Mouse (Mus musculus) Muller cell, postnatal 12 days (primary cell): Measurements from ENCODE around the gene Matn4.
A peak's percentile ranks its signal among the peaks of the same experiment; 100 is the strongest.

Source experiments
- DNase-seq: peaks from one replicate; pipeline ENCODE4 v3.0.0-alpha.2; 2015; ENCODE audit errors: inconsistent ontology term

Gene Matn4

DNA sequence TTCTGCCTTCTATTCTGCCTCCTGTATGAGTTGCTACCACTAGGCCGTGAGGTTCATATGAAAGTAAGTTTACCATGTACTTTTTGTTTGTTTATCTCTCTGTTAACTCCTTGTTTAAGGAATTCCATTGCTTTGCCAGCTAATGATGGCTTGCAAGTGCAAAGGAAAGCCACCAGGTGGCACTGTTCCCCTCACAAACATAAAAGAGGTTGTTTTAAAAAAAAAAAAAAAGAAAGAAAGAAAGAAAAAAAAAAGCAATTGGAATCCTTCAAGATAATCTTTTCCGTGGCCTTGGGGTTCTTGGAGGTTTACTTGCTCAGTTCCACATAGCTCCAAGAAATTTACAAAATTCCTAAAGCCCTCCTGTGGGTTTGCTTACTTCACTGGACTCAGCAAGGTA is 12.2 kb upstream of the Matn4 start:
- peak; percentile 58 for DNase-seq

DNA sequence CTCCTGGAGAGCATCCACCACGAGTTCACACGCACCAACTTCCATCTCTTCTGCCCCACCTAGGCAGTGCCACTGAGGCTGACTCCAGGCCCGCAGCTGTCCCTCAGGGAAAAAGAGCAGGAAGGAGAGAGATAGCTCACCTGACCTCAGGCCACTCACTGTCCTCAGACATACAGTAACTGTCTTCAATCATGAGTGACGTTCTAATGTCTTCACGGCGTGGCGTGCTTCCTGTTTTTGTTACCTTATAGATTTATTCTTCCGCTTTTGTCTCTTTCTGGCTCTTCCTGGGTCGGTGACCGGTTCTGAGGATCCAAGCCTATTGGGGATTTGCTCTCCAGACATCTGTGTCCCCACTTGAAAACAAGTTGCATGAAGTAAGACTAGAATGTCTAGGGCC is 9.6 kb upstream of the Matn4 start:
- DNase-seq, result no peak

DNA sequence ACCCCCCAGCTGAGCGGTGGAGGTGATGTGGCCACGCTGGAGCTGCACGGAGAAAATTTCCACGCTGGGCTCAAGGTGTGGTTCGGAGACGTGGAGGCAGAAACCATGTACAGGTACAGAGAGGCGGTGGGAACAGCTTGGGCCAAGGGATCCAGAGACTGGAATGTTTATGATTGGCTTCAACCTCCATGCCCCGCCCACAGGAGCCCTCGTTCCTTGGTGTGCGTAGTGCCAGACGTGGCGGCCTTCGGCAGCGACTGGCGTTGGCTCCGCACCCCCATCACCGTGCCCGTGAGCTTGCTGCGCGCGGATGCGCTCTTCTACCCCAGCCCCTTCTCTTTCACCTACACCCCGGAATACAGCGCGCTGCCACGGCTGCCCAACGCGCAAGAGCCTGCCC is 9.2 kb upstream of the Matn4 start:
- DNase-seq, result no peak

DNA sequence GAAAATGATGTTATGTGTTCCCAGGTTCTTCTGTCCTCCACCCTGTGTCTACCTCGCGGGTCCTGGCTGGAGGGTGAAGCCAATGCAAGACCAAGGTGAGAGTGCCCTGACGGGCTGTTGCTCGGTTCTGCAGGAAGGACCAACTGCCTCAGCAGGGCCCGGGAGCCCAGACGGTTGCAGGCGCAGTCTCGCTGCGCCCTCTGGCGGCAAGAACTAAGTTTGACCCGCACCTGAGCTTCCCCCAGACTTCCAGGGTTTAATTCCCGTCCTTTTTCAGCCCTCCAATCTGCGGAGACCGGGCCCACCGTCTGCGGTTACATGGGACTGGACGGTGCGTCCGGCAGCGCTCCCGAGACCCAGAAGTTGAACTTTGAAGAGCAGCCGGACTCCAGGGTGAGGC is 2.7 kb upstream of the Matn4 start:
- DNase-seq, result peak; percentile 63

- no peak for DNase-seq
Measured at GRCm38 (mm10) chr2:164405519-164405918, 559 bp upstream of the Matn4 start.

GRCm38 (mm10) chr2:164404082-164404990 is 624 bp downstream of the Matn4 start:
- DNase-seq, result peak; percentile 62

- DNase-seq, result no peak
Measured at GRCm38 (mm10) chr2:164403396-164404081, 1.4 kb downstream of the Matn4 start.

DNA sequence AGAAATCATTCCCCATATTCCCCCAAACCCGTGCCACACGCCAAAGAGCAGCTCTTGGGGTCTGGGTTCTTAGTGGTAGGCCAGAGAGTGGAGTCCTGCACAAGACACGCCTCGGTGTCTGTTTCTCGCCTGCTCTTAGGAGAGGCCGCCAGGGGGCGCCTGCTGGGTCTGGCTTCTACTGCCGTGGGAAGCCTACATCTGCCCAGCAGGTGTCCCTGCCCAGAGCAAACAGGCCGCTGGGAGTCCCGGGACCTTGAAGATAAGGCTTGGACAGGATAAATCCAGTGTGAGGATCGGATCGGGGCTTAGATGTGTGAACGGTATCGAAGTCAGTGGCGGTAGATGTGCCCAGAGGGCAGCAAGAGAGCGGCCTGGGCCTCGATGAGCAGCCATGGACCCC is 2.1 kb downstream of the Matn4 start, which contains the start of gene Rbpjl:
Gene Rbpjl (plus strand): TSS at position 236 of the 400 bp plus-strand sequence.
- peak; percentile 75 for DNase-seq

- no peak for DNase-seq
Measured at GRCm38 (mm10) chr2:164396911-164397310, 8.0 kb downstream of the Matn4 start.

- no peak for DNase-seq
Measured at GRCm38 (mm10) chr2:164396076-164396475, 8.9 kb downstream of the Matn4 start.

GRCm38 (mm10) chr2:164393126-164393525 is 11.8 kb downstream of the Matn4 start:
- no peak for DNase-seq

DNA sequence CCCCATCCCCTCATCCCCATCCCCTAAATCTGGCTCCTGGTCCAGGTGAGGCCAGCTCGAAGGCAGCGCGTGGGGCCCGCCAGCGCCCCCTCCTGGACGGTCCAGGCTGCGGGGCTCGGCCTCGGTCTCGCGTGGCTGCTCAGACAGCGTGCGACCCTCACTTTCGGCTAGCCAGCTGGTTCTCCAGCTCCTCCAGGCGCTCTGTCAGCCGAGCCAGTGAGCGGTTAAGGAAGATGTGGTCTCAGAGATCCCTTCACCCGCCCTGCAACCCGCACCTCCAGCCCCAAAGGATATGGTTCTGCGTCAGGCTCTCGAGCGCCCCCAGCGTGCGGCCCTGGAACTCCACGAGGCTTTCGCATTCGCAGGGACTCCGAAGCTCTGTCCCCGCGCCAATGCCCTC is 15.5 kb downstream of the Matn4 start:
- DNase-seq, result peak; percentile 84

GRCm38 (mm10) chr2:164389020-164389419 is 15.9 kb downstream of the Matn4 start, which contains the start of gene Slpi:
TSS of gene Slpi (minus strand) at chr2:164389095.
- DNase-seq, result peak; percentile 51

- no peak for DNase-seq
Measured at GRCm38 (mm10) chr2:164386953-164387352, 18.0 kb downstream of the Matn4 start.

DNA sequence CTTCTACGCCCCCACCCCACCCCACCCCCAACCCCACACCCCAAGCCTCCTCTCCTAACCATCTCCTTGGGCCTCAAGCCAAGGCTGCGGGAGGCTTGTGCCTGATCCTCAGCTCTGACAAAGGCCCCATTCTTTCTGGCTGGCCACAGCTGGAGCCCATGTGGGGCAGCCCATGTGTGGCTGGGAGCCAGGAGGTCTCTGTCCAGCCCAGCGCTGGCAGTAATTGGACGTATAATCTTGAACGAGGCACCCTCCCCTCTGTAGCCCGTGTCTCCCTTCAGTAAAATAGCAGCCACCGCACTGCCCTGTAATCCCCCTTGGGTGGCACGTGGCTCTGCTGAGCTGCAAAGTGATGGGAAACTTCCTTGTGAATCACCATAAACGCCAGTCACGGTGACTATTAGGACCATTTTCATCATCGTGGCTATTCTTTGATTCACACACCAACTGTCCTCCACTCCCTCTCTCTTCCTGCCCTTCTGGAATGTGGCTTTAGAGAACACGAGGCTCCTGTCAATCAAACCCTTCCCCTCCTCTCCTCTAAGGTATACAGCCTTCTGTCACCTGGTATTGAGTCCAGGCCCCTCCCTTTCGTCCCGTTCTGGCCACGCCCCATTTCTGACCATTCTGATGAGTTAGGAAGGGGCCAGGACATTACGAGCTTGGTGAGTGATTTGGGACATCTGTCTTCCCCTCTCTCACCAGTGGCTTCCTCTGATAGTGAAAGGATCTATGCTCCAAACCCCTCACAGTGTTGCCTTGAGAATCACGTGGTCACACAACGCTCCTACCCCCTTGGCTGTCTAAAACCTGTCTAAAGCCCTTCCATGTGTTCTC is 18.8 kb downstream of the Matn4 start:
- peak; percentile 78 for DNase-seq

- no peak for DNase-seq
Measured at GRCm38 (mm10) chr2:164383656-164384399, 21.1 kb downstream of the Matn4 start.

GRCm38 (mm10) chr2:164382971-164383370 is 22.0 kb downstream of the Matn4 start:
- DNase-seq, result no peak

DNA sequence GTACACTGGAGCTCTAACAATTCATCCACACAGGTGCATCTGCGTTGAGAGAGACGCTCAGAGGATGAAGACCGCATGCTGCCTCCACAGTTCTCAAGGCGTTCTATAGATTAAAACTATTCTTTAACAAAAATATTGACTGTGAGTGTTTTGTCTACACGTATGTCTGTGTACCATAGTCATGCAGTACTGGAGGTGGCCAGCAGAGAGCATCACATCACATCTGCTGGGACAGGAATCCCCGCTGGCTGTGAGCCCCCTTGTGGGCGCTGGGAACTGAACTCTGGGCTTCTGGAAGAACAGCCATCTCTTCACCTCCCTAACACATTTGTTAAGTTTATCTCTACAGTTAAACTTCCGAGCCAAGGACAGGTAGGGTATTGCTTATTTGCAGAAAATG is 23.2 kb downstream of the Matn4 start:
- DNase-seq, result no peak

DNA sequence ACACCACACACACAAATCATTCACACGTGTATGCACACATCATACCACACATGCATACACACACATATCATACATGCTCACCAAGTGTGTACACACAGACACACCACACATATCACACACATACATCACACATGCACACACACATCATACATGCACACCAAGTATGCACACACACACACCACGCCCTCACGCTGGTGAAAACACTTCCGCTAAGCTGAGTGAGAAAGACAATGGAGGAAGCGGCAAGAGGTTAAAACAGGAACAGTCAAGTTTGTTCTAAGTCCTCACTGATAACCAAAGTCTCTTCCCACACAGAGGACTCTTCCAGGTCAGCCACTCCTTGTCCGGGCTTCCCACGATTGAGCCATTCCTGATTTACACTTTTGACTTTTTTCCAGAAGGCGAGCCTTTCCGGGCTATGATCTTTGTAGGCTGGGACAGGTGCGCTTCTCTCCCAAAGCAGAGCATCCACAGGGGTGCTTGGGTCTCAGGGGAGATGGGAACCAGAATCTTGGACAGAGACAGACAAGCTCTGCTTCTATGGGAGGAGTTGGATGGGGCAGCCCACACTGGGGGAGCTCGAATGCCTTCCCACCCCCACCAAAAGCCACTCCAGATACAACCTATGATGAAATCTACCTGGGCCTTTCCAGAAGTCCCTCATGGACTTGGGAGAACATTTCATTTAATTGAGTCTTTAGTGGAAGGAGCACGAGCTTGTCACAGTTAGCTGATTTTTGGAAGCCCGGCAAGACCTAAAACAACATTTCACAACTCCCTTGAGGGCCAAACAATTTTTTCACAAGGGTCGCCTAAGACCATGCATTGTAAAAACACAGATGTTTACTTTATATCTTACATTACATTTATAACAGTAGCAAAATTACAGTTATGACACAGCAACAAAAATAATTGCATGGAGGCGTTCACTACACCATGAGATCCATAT is 27.2 kb downstream of the Matn4 start:
- no peak for DNase-seq

DNA sequence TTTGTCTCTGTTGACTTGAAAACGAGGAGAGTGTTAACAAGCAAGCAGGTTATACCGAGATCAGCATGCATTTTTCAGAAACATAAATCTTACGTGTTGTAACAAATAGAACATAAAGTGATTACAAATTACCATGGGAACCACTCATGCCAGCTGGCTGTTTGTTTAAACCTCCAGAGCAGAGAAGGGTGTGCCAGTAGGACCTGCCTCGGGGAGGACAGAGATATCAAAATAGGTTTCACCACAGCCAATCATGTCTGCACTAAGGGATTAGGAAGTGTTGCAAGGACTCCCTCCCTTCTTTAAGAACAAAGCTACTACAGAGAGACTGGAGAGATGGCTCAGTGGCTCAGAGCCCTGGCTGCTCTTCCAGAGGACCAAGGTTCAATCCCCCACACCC is 31.8 kb downstream of the Matn4 start:
- DNase-seq, result no peak
